In the genomic region with DNA sequence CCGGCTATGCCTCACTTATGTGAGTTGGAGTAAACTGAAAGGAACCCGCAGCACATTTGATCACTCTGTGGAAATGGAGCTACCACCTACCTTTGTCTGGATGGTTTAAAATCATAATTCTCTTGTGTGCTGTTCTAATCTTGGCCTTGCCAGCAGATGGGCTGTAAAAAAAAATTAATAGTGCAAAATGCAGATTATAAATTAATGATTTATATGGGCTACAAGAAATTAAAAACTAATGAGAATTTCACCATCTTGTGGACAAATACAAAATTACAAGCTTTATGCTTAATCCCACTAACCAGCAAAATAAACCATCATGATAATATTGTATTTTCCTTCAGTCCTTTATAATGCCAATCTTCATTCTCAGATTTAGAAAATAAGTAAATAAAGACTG, we compare ENCODE assay signal across 18 mouse cellular contexts. TPM values are rescaled to one million over a fixed set of nuclear protein-coding genes. Genes with fewer than 3 reads are reported as not detected.
DNase-seq lines count a peak whose midpoint lies in the region; TF ChIP-seq lines count a peak whose summit lies in the region.
"Had no signal": no experiment of that assay in that cellular context is flagged by ENCODE, and none has a peak within 500 bp of the region (broad histone marks: within the 10 kb centered on the region; RNA-seq: fewer than 3 reads in every experiment).

No protein-coding gene starts in this region.

- no peak for TF ChIP-seq EP300 in heart, adult 2 months (IDR thresholded peaks at IDR 0.05; ENCODE audit: insufficient read depth, low read depth, low read length)

- H3K9ac ChIP-seq in heart, adult 2 months (ENCODE audit: low read depth, low read length), result no peak overlapping the region
- H3K9ac ChIP-seq: hindbrain, embryonic 15.5 days; limb, embryonic 12.5 days; liver, embryonic 13.5 days; neural tube, embryonic 15.5 days had no signal

- WGBS in heart, adult 2 months, result 97% methylated on average over 2 of the region's 2 CpGs

- intact Hi-C loops in heart, adult 2 months (cut with DNase I), result loop anchor here (5.0 kb wide), 1 partner anchor 698 kb away; no protein-coding TSS in a partner anchor
- intact Hi-C loops in heart, postnatal 36 days (cut with DNase I), result no loop called here

- TF ChIP-seq POLR2A in heart, adult 2 months (IDR thresholded peaks at IDR 0.05; ENCODE audit: insufficient read depth, low read depth, low read length), result no peak

- no peaks in the 10 kb centered on the region; the same call in 1 of the 2 replicates for H3K4me1 ChIP-seq in heart, adult 2 months (ENCODE audit: control insufficient read depth, insufficient read depth, low read length)
- H3K4me1 ChIP-seq: hindbrain, embryonic 15.5 days; limb, embryonic 12.5 days; liver, embryonic 13.5 days; neural tube, embryonic 15.5 days had no signal

- H3K36me3 ChIP-seq in heart, adult 2 months (ENCODE audit: control insufficient read depth, insufficient read depth, low read length), result no peaks in the 10 kb centered on the region
- H3K36me3 ChIP-seq: hindbrain, embryonic 15.5 days; limb, embryonic 12.5 days; liver, embryonic 13.5 days; neural tube, embryonic 15.5 days had no signal

- no peak for DNase-seq in heart, adult 2 months
- DNase-seq in heart, postnatal 36 days, result no peak
- peak; percentile 49 for DNase-seq in layer of hippocampus, adult 9-11 months
- DNase-seq in layer of hippocampus, adult 11-12 months (ENCODE audit: low spot score), result no peak
- DNase-seq in 3T3-L1 (ENCODE audit: low read depth, low spot score) (peak; percentile 21), adipocyte (ENCODE audit: low spot score) (peak; percentile 30)
- DNase-seq in embryo, embryonic 10 days (ENCODE audit: low spot score), result no peak
- DNase-seq: cerebellum, adult 11 months; heart, adult 18-20 months; kidney, adult 2 months; kidney, postnatal 25 days; liver, embryonic 13.5 days; lung, postnatal 10 days; thymus, postnatal 4 days had no signal

- no peaks in the 10 kb centered on the region for H3K27me3 ChIP-seq in heart, adult 2 months (ENCODE audit: control insufficient read depth, insufficient read depth, low read length)
- H3K27me3 ChIP-seq: hindbrain, embryonic 15.5 days; limb, embryonic 12.5 days; liver, embryonic 13.5 days; megakaryocyte, embryonic 14.5 days; neural tube, embryonic 15.5 days had no signal

- no peak overlapping the region for H3K4me3 ChIP-seq in heart, adult 2 months
- H3K4me3 ChIP-seq: hindbrain, embryonic 15.5 days; limb, embryonic 12.5 days; liver, embryonic 13.5 days; megakaryocyte, embryonic 14.5 days; neural tube, embryonic 15.5 days had no signal

- H3K79me2 ChIP-seq in heart, adult 2 months (replicated peaks; ENCODE audit: control insufficient read depth, insufficient read depth, low read length), result no peaks in the 10 kb centered on the region

- peak; percentile 58 for TF ChIP-seq CTCF in heart, adult 2 months (IDR thresholded peaks at IDR 0.05)

- no peak overlapping the region for H3K27ac ChIP-seq in heart, adult 2 months
- H3K27ac ChIP-seq: hindbrain, embryonic 15.5 days; limb, embryonic 12.5 days; liver, embryonic 13.5 days; neural tube, embryonic 15.5 days had no signal

RNA-seq across cellular contexts. Expression of a gene that starts 34.8 kb away (rescaled TPM):
- total RNA-seq in heart, adult 2 months (2021), result 100 to 1,000 TPM; 243 to 278 TPM
- 20.8 and 39.1 TPM in 2 replicates for polyA plus RNA-seq in heart, adult 2 months (2012; rRNA removed)
- total RNA-seq in heart, postnatal 36 days (2021), result 100 to 1,000 TPM; 271 to 297 TPM

Comparison
In these comparisons a context has a peak if more than half of its experiments do, and no peak if none do; other contexts are left out.
1. DNase-seq: peak in layer of hippocampus, adult 9-11 months (single experiment), 3T3-L1 (single experiment) and adipocyte (single experiment); none in heart, adult 2 months (0 of 2), heart, postnatal 36 days (0 of 2), layer of hippocampus, adult 11-12 months (single experiment) and embryo, embryonic 10 days (single experiment).